Mouse (Mus musculus) activated CD4-positive, CD25-positive, alpha-beta regulatory T cell, adult 9 weeks (primary cell): ENCODE measurements around the gene Pramel3. TPM values are rescaled to one million over a fixed set of nuclear protein-coding genes. Genes with fewer than 3 reads are reported as not detected.

Experiments used
- polyA plus RNA-seq: library from polyadenylated mRNA; unstranded; fragments of 100-300 nt; shearing (Covaris generic); gene quantifications from one replicate; pipeline ENCODE4 v1.2.1, GENCODE M21; 2017

Pramel3 gene
- polyA plus RNA-seq = not detected

DNA sequence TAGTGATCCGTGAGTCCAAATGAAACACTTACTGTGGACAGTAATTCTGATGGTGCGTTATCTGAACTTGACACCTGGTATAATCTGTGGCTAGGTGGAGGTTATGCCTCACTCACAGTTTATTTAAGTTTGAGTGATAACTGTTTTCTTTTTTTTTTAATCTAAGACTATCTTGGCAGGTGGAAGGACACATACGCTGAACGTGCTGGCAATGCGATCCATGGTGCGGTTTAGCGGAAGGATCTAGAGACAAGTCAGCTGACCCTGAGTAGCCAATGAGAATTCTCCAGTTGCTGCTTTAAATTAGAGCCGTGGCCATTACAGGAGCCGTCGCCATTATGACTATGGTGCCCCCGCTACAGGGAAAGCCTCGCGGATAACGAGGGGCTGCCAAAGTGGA lies at the start of gene Pramel3:
TSS of gene Pramel3 (plus strand) at position 301 of the 400 bp plus-strand sequence.

Other genes starting within 250 kb of the Pramel3 start
- not detected for gene Gm15023, start 124.7 kb upstream of the Pramel3 start, polyA plus RNA-seq
- not detected for gene Tceal6, start 91.6 kb upstream of the Pramel3 start, polyA plus RNA-seq
- gene Gm5128, start 71.0 kb downstream of the Pramel3 start, polyA plus RNA-seq = not detected
- 0.21 TPM for gene Gm7903, start 131.5 kb downstream of the Pramel3 start, polyA plus RNA-seq
- gene AV320801, start 192.3 kb downstream of the Pramel3 start, polyA plus RNA-seq = not detected